Mouse (Mus musculus): Measurements from ENCODE around the gene Gm11937.
"Not testable (repeated sequence)": the region's sequence is repeated elsewhere in the genome, so short reads cannot be mapped to it uniquely, and the experiment has no call there.

Gm11937 gene

GRCm38 (mm10) chr11:99610089-99610488 is at the start of gene Gm11937:
TSS of gene Gm11937 (minus strand) at chr11:99610189.
- not testable (repeated sequence) for DNase-seq

- no peak for DNase-seq
Measured at GRCm38 (mm10) chr11:99659256-99659655, 49.3 kb upstream of the Gm11937 start.

GRCm38 (mm10) chr11:99658467-99659010 is 48.5 kb upstream of the Gm11937 start, which contains the start of gene Gm11563:
TSS of gene Gm11563 (minus strand) at chr11:99658960.
- DNase-seq = not testable (repeated sequence)

- DNase-seq = no peak
Measured at GRCm38 (mm10) chr11:99657051-99657450, 47.1 kb upstream of the Gm11937 start.

GRCm38 (mm10) chr11:99650136-99650535 is 40.1 kb upstream of the Gm11937 start, which contains the start of gene Gm11555:
TSS of gene Gm11555 (minus strand) at chr11:99650236.
- DNase-seq = no peak

GRCm38 (mm10) chr11:99646444-99646843 is 36.5 kb upstream of the Gm11937 start:
- DNase-seq = no peak

- no peak for DNase-seq
Measured at GRCm38 (mm10) chr11:99644351-99644750, 34.4 kb upstream of the Gm11937 start.

GRCm38 (mm10) chr11:99643635-99644139 is 33.7 kb upstream of the Gm11937 start, which contains the start of gene Krtap4-7:
TSS of gene Krtap4-7 (minus strand) at chr11:99644089.
- DNase-seq = not testable (repeated sequence)

- DNase-seq = no peak
Measured at GRCm38 (mm10) chr11:99640926-99641325, 30.9 kb upstream of the Gm11937 start.

- DNase-seq = no peak
Measured at GRCm38 (mm10) chr11:99637086-99637485, 27.1 kb upstream of the Gm11937 start.

- no peak for DNase-seq
Measured at GRCm38 (mm10) chr11:99634653-99635134, 24.7 kb upstream of the Gm11937 start, which contains the start of gene Krtap4-2. TSS of gene Krtap4-2 (minus strand) at chr11:99635084.

GRCm38 (mm10) chr11:99633293-99633692 is 23.3 kb upstream of the Gm11937 start:
- no peak for DNase-seq

GRCm38 (mm10) chr11:99630890-99631289 is 20.9 kb upstream of the Gm11937 start:
- no peak for DNase-seq

GRCm38 (mm10) chr11:99628138-99628537 is 18.1 kb upstream of the Gm11937 start, which contains the start of gene Krtap4-1:
TSS of gene Krtap4-1 (minus strand) at chr11:99628238.
- no peak for DNase-seq

- DNase-seq = no peak
Measured at GRCm38 (mm10) chr11:99620335-99620734, 10.3 kb upstream of the Gm11937 start, which contains the start of gene Gm11562. TSS of gene Gm11562 (minus strand) at chr11:99620435.

GRCm38 (mm10) chr11:99614796-99615363 is 4.9 kb upstream of the Gm11937 start, which contains the start of gene Krtap2-4:
TSS of gene Krtap2-4 (minus strand) at chr11:99614846.
- DNase-seq = no peak

GRCm38 (mm10) chr11:99609126-99609525 is 863 bp downstream of the Gm11937 start:
- no peak for DNase-seq

GRCm38 (mm10) chr11:99603208-99603607 is 6.8 kb downstream of the Gm11937 start, which contains the start of gene Gm11938:
TSS of gene Gm11938 (minus strand) at chr11:99603308.
- not testable (repeated sequence) for DNase-seq

- not testable (repeated sequence) for DNase-seq
Measured at GRCm38 (mm10) chr11:99597742-99598141, 12.2 kb downstream of the Gm11937 start, which contains the start of gene Krtap9-3. TSS of gene Krtap9-3 (minus strand) at chr11:99598105.

- DNase-seq = no peak
Measured at GRCm38 (mm10) chr11:99590981-99591380, 19.0 kb downstream of the Gm11937 start, which contains the start of gene Krtap1-3. TSS of gene Krtap1-3 (minus strand) at chr11:99591339.

GRCm38 (mm10) chr11:99585096-99585495 is 24.9 kb downstream of the Gm11937 start:
- DNase-seq = no peak

GRCm38 (mm10) chr11:99583245-99583704 is 26.7 kb downstream of the Gm11937 start, which contains the start of gene Krtap1-4:
TSS of gene Krtap1-4 (minus strand) at chr11:99583654.
- no peak for DNase-seq

- DNase-seq = no peak
Measured at GRCm38 (mm10) chr11:99581564-99581963, 28.4 kb downstream of the Gm11937 start.
